Mouse (Mus musculus): Measurements from ENCODE around the gene Gins2. TPM values are rescaled to one million over a fixed set of nuclear protein-coding genes. Genes with fewer than 3 reads are reported as not detected.

Gins2 gene
- total and polyA plus RNA-seq, 3 experiments = 39.6 to 150 (median 49.3) TPM

GRCm38 (mm10) chr8:120630848-120631247, 41.7 kb upstream of the Gins2 start:
- no peak overlapping the region for H3K9ac ChIP-seq (ENCODE audit: control insufficient read depth, low read depth, low read length, poor library complexity, severe bottlenecking)
- no peaks in the 10 kb centered on the region for H3K27me3 ChIP-seq (ENCODE audit: control insufficient read depth in 1 of 2, insufficient read depth in 2 of 2, low read length in 2 of 2)
- TF ChIP-seq SMC3 (IDR thresholded peaks at IDR 0.05; ENCODE audit: low read depth, low read length) (no peak), MEF2A (IDR thresholded peaks at IDR 0.05; ENCODE audit: extremely low read depth, insufficient replicate concordance, low read depth, low read length, poor library complexity, severe bottlenecking) (no peak), HCFC1 (IDR thresholded peaks at IDR 0.05; ENCODE audit: low read depth, low read length) (no peak), POLR2AphosphoS5 (IDR thresholded peaks at IDR 0.05; ENCODE audit: borderline replicate concordance, low read depth, low read length) (no peak), USF2 (IDR thresholded peaks at IDR 0.05; ENCODE audit: borderline replicate concordance in 1 of 2, insufficient read depth in 1 of 2, low read depth in 1 of 2, low read length in 2 of 2) (no peak), E2F4 (IDR thresholded peaks at IDR 0.05; ENCODE audit: borderline replicate concordance, low read depth, low read length) (no peak), RCOR1 (IDR thresholded peaks at IDR 0.05; ENCODE audit: low read depth, low read length) (no peak), SIN3A (IDR thresholded peaks at IDR 0.05; ENCODE audit: low read length) (no peak), POLR2A (IDR thresholded peaks at IDR 0.05; ENCODE audit: control insufficient read depth in 1 of 2, insufficient read depth in 1 of 2, low read depth in 1 of 2, low read length in 2 of 2, poor library complexity in 1 of 2) (no peak), TCF12 (IDR thresholded peaks at IDR 0.05; ENCODE audit: low read depth, low read length) (no peak), MYB (IDR thresholded peaks at IDR 0.05; ENCODE audit: low read depth, low read length) (no peak), POLR2AphosphoS2 (IDR thresholded peaks at IDR 0.05; ENCODE audit: low read length) (no peak), CHD1 (IDR thresholded peaks at IDR 0.05; ENCODE audit: low read depth, low read length) (no peak), NELFE (IDR thresholded peaks at IDR 0.05; ENCODE audit: low read depth, low read length) (no peak), ZNF384 (IDR thresholded peaks at IDR 0.05; ENCODE audit: low read depth, low read length) (no peak), MAFK (IDR thresholded peaks at IDR 0.05; ENCODE audit: borderline replicate concordance, low read depth, low read length) (no peak), ZMIZ1 (IDR thresholded peaks at IDR 0.05; ENCODE audit: low read depth, low read length) (no peak)
- no peak for DNase-seq (ENCODE audit: low read depth, low spot score)
- H3K79me2 ChIP-seq (ENCODE audit: control insufficient read depth, insufficient read depth, low read length, poor library complexity) = no peaks in the 10 kb centered on the region
- no peak overlapping the region for H3K4me3 ChIP-seq (ENCODE audit: control insufficient read depth in 1 of 2, insufficient read depth in 1 of 2, low read depth in 2 of 2, low read length in 2 of 2)
- no peaks in the 10 kb centered on the region for H3K9me3 ChIP-seq (replicated peaks; ENCODE audit: insufficient read depth, low read length)
- H3K36me3 ChIP-seq (ENCODE audit: control insufficient read depth in 1 of 2, insufficient read depth in 2 of 2, low read length in 2 of 2) = no peaks in the 10 kb centered on the region; a peak in 1 of 4 replicates
- no peak overlapping the region for H3K27ac ChIP-seq (ENCODE audit: control insufficient read depth, low read depth, low read length)
- H3K4me1 ChIP-seq (ENCODE audit: control insufficient read depth in 1 of 2, insufficient read depth in 2 of 2, low read length in 2 of 2) = no peaks in the 10 kb centered on the region

GRCm38 (mm10) chr8:120630031-120630430, 40.9 kb upstream of the Gins2 start:
- Histone ChIP-seq H3K27me3 (ENCODE audit: control insufficient read depth in 1 of 2, insufficient read depth in 2 of 2, low read length in 2 of 2) (no peaks in the 10 kb centered on the region), H3K4me1 (ENCODE audit: control insufficient read depth in 1 of 2, insufficient read depth in 2 of 2, low read length in 2 of 2) (no peaks in the 10 kb centered on the region), H3K9ac (ENCODE audit: control insufficient read depth, low read depth, low read length, poor library complexity, severe bottlenecking) (no peak overlapping the region), H3K9me3 (replicated peaks; ENCODE audit: insufficient read depth, low read length) (no peaks in the 10 kb centered on the region), H3K79me2 (ENCODE audit: control insufficient read depth, insufficient read depth, low read length, poor library complexity) (no peaks in the 10 kb centered on the region), H3K4me3 (ENCODE audit: control insufficient read depth in 1 of 2, insufficient read depth in 1 of 2, low read depth in 2 of 2, low read length in 2 of 2) (no peak overlapping the region), H3K27ac (ENCODE audit: control insufficient read depth, low read depth, low read length) (no peak overlapping the region), H3K36me3 (ENCODE audit: control insufficient read depth in 1 of 2, insufficient read depth in 2 of 2, low read length in 2 of 2) (no peaks in the 10 kb centered on the region; a peak in 1 of 4 replicates)
- TF ChIP-seq MEF2A (IDR thresholded peaks at IDR 0.05; ENCODE audit: extremely low read depth, insufficient replicate concordance, low read depth, low read length, poor library complexity, severe bottlenecking) = no peak
- TF ChIP-seq SMC3 (IDR thresholded peaks at IDR 0.05; ENCODE audit: low read depth, low read length) = no peak
- no peak for TF ChIP-seq POLR2A (IDR thresholded peaks at IDR 0.05; ENCODE audit: control insufficient read depth in 1 of 2, insufficient read depth in 1 of 2, low read depth in 1 of 2, low read length in 2 of 2, poor library complexity in 1 of 2)
- DNase-seq (ENCODE audit: low read depth, low spot score) = no peak
